Mouse (Mus musculus) cerebellum, adult 9-10 months (tissue): ENCODE measurements around the gene Ap3d1.

Source experiments
- DNase-seq: peaks from one replicate; pipeline ENCODE4 v3.0.0; 2022

Gene Ap3d1

GRCm38 (mm10) chr10:80702536-80703390, 39.3 kb downstream of the Ap3d1 start:
- DNase-seq, result peak; percentile 97

- DNase-seq, result peak; percentile 99
Measured at GRCm38 (mm10) chr10:80701721-80702535, 40.1 kb downstream of the Ap3d1 start, which contains the start of the genes Mob3a and Izumo4. Gene Mob3a (minus strand): TSS chr10:80701977. Gene Izumo4 (plus strand): TSS chr10:80702184.

DNA sequence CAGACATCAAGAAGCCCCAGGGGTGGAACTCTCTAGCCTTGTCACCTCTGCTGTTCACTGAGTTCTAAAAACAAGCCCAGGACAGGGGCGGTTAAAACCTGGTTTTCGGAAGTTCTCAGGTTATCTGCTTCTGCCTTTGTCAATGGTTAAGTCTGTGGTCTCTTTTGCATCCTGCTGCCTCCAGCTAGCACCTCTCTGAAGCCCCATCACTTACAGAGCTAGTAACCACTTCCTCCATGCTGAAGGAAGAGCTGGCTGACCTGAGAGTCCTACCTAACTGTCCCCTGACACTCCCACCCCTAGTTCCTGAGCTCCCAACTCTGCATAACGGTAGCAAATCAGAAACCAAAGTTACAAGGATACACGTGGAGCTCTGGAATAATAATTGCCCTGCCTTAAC, 41.3 kb downstream of the Ap3d1 start:
- DNase-seq, result no peak

GRCm38 (mm10) chr10:80700038-80700504, 42.0 kb downstream of the Ap3d1 start:
- DNase-seq, result no peak

DNA sequence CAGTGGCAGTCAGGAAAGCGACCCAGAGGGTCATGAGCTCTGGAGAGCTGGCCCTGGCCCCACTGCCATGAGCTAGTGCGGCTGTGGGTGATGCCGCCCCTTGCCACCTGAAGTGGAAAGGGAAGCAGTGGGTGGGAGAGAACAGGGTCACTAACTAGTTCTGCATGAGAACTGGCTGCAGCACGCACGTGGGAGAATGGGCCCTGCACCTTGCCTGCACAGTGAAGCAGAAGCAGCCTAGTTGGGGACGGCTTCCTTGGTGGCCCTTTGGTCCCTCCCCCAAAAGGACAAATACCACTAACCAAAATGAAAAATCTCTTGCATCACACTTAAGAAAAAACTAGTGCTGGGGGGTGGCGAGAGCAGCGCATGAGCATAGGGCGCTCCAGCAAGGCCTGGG, 43.5 kb downstream of the Ap3d1 start:
- DNase-seq, result no peak

- DNase-seq, result no peak
Measured at GRCm38 (mm10) chr10:80697812-80698211, 44.3 kb downstream of the Ap3d1 start.

DNA sequence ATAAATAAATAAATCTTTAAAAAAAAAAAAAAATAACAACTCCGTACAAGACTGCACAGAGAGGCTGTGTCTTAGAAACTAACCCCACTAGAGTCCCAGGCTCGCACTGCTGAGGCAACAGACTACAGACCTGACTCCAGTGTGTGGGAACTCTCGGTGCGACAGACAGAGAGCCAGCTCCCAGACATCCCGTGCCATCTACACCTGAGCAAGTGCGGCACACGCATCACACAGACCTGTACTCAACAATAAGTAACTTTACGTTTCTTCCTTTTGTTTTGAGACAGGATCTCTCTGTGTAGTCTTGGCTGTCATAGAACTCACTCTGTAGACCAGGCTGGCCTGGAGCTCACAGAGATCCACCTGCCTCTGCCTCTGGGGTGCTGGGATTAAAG, 44.7 kb downstream of the Ap3d1 start:
- DNase-seq, result no peak

DNA sequence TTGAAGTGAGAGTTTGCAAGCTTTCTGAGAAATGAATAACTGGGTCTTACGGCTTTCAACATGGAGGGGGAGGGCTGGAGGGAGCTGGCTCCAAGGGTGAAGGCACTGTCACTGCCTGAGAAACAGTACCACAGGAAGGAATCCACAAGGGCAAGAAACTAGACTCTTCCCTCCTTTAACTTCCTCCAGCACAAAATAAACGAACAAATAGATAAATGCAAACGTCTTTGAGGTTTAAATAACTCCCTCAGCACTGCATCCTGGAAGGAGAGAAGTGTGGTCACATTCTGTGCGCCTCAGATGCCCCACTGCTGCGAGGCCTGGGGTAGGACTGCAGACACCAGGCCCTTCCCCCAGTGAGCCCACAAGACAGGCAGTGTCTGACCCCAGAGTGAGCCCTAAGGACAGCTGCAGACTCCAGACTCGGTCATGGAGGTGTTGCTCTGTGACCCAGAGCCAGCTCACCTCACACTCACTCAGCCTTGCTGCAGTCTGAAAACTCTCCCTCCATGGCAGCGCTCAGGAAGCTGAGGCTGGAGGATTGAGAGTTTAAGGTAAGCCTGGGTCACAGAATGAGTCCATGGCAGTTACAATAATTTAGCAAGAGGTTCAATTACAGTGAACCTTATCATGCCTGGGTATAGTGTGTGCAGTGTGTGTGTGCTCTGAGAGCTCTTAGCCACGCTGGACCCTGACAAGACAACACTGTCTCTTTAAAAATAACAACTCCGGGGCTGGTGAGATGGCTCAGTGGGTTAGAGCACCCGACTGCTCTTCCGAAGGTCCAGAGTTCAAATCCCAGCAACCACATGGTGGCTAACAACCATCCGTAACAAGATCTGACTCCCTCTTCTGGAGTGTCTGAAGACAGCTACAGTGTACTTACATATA, 45.3 kb downstream of the Ap3d1 start:
- no peak for DNase-seq

DNA sequence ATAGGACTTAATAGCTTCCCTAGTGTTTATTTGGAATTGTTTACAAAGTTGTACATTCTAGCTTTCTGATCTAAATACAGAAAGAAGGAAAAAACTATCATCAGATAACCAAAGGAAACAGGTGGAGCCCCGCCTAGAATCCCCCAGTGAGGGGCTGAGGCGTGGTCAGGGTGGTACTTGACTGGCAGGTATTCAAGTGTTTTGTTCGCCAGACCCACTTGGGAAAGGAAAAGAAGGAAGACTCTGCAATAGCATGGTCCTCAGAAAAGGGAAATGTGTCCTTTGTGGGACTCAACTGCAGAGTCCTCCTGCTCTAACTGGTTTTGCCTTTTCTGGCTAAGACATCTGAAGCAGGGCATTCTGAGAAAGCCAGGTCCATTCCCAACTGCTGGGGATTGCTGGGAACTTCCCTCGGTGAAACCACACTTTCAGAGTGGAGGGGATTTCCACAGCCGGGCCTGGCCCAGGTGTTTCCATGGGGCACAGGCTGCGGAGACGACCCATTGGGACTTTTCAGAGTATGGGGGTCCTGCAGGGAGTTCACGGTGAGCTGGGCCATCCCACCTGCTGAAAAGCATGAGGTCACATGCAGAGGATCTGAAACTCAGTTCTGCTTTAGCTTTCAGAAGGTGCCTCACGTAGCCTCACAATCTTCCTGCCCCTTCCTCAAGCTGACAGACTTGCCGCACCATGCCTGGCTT, 46.1 kb downstream of the Ap3d1 start:
- DNase-seq, result no peak

DNA sequence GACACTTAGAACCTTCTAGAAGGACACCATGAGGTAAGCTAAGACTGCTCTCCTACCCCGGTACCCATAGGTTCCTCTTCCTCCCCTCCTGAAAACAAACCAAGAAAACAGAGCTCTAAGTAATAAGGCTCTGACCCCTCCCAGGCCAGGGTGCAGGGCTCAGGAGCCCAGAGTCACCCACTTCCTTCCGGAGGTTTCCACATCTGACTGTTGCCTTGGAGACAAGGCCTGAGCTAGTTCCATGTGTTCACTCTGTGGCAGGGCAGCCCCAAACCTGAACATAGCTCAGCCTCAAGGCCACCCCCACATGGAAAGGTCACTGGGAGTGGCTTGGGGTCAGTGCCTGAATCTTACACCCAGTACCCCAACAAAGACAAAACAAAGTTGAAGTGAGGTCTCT, 46.9 kb downstream of the Ap3d1 start:
- DNase-seq, result no peak

DNA sequence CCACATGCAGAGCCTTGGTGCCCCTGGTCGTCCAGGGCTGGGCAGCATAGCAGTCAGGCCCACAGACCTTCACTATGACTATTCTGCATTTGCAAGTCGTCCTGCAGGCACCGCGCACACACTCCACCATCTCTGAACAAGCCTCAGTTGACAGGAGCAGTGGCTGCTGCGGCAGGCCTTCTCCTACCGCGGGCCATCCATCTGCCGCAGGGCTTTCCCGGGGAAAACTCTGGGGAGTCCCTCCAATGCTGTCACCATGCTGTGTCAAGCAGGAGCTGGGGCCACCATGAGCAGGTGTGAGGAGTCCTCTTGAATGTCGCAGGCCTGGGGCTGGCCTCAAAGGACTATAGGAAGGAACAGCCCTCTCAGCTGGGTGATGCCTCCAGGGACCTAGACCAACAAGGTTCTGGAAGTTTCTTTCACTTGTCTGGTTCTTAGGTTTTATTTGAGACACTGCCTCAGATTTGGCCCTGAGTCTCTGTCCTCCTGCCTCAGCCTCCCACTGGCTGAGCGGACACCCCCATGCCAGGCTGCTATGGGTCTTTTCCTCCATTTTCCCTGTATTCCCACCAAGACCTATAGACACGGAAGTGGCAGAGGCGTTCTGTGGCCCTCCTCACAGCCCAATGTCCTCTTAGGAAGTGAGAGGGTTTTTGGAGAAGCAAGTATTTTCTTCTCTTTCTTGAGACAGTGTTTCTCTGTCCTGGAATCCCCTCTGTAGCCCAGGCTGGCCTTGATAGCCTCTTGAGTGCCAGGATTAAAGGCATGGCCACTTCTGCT, 47.7 kb downstream of the Ap3d1 start:
- DNase-seq, result no peak

- no peak for DNase-seq
Measured at GRCm38 (mm10) chr10:80693401-80694045, 48.5 kb downstream of the Ap3d1 start.

GRCm38 (mm10) chr10:80692249-80693165, 49.6 kb downstream of the Ap3d1 start:
- no peak for DNase-seq

DNA sequence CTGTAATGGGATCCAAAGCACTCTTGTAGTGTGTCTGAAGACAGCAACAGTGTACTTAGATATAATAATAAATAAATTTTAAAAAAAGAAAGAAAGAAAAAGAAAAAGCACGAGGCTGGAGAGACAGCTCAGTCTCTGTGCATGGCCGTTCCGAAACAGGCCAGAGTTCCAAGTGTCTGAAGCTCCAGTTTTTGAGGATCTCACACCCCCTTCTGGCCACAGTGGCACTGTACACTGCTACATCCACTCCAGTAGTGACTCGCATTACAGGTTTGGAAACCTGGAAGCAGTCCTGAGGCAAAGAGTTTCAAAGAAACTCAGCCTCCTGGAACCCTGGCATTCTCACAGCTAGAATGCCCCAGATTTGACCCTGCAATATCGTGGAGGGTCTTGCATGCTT, 54.2 kb downstream of the Ap3d1 start:
- peak; percentile 80 for DNase-seq

GRCm38 (mm10) chr10:80686617-80687016, 55.4 kb downstream of the Ap3d1 start:
- no peak for DNase-seq

DNA sequence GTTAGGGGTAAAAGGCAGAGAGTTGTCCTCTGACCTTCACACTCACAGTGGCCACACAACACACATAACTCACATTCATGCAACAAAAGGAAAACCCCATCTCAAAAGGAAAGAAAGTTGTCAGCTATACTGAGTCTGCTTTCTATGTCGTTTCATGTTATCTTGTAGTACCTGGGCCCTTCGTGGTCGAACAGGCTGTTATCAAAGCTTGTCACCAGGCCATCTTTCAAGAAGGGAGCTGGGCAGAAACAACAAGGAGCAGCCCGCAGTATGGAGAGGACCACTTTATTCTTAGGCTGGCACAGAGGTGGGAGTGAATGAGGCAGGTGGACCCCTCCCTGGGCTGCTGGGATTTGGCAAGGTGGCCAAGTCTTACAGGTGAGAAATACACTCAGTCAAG, 57.1 kb downstream of the Ap3d1 start:
- DNase-seq, result no peak

DNA sequence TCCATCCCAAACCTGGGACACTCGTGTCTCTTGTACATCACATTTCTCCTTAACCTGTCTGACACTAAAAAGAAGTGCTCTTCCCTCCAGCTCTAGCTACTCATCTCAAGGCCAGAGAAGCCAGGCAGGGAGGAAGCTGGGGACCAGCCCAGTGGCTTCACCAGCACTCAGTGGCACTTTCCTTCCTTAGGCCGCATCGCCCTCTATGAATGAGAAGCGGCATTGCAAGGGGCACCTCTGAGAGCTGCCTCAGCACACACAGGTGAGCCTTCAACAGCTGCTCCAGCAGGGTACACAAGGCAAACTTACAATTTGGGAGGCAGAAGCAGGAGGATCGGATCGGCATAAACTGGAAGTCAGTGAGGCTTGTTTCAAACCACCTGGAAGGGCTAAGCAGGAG, 57.9 kb downstream of the Ap3d1 start:
- DNase-seq, result no peak

DNA sequence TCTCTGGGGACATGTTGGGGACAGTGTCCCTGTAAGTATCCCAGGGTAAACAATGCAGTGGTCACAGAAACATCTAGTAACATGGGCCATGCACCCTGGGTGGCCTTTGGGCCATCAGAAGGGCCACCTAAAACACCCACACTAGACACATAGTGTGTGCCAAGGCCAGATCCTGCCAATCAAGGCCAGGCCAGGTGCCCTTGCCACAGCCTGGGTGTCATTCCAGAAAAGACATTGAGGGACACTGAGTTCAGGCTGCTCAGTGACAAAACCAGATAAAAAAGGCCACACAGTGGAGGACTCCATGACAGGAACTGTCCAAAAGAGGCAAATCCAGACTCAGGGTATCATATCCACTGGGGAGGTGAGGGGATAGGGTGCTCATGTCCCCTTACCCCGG, 58.4 kb downstream of the Ap3d1 start:
- DNase-seq, result no peak

- DNase-seq, result no peak
Measured at GRCm38 (mm10) chr10:80682003-80682402, 60.1 kb downstream of the Ap3d1 start.

DNA sequence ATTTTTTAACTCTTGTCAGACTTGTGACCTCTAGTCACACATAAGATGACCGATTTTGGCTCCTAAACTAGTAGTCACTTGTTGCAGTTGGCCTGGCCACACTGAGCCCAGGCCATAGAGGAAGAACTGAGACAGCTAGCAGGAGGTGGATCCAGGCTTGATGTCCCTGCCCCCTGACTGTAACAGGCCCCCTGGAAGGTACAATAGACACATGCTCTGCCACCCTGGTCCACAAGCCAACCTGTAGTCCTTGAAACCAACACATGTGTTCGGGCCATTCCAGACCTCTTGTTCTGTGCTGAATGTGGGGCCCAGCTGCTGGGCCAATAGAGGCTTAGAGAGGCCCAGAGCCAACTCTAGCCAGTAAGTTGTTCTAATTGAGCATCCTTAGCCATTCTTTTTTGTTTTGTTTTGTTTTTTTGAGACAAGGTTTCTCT, 61.8 kb downstream of the Ap3d1 start:
- DNase-seq, result no peak
